Mouse (Mus musculus): ENCODE measurements around the gene Lrrc59.
A peak's percentile ranks its signal among the peaks of the same experiment; 100 is the strongest.

Gene Lrrc59

GRCm38 (mm10) chr11:94629199-94629883 is at the start of gene Lrrc59:
Gene Lrrc59, plus strand, starts transcription at chr11:94629767.
- DNase-seq (ENCODE audit: low spot score in 2 of 2), result peak; percentile 91 to 98

GRCm38 (mm10) chr11:94580111-94580740 is 49.3 kb upstream of the Lrrc59 start:
- DNase-seq (ENCODE audit: low spot score in 2 of 2), result no peak

GRCm38 (mm10) chr11:94585091-94585490 is 44.5 kb upstream of the Lrrc59 start:
- DNase-seq (ENCODE audit: low spot score in 2 of 2), result no peak

GRCm38 (mm10) chr11:94587511-94587910 is 42.1 kb upstream of the Lrrc59 start:
- no peak for DNase-seq (ENCODE audit: low spot score in 2 of 2)

- peak in 1 of 2 experiments; percentile 44 for DNase-seq (ENCODE audit: low spot score in 2 of 2)
These were observed 33.2 kb upstream of the Lrrc59 start for GRCm38 (mm10) chr11:94596311-94596852.

GRCm38 (mm10) chr11:94597319-94597718 is 32.2 kb upstream of the Lrrc59 start:
- no peak for DNase-seq (ENCODE audit: low spot score in 2 of 2)

GRCm38 (mm10) chr11:94598437-94599120 is 31.0 kb upstream of the Lrrc59 start:
- DNase-seq (ENCODE audit: low spot score in 2 of 2), result no peak

GRCm38 (mm10) chr11:94600447-94600846 is 29.1 kb upstream of the Lrrc59 start:
- no peak for DNase-seq (ENCODE audit: low spot score in 2 of 2)

GRCm38 (mm10) chr11:94601321-94602281 is 28.0 kb upstream of the Lrrc59 start, which contains the start of gene Acsf2:
Gene Acsf2, minus strand, starts transcription at chr11:94601871.
- DNase-seq (ENCODE audit: low spot score in 2 of 2), result peak; percentile 45 to 56

GRCm38 (mm10) chr11:94602356-94602955 is 27.1 kb upstream of the Lrrc59 start:
- no peak for DNase-seq (ENCODE audit: low spot score in 2 of 2)

GRCm38 (mm10) chr11:94610744-94611740 is 18.5 kb upstream of the Lrrc59 start:
- DNase-seq (ENCODE audit: low spot score in 2 of 2), result no peak

GRCm38 (mm10) chr11:94614603-94615002 is 15.0 kb upstream of the Lrrc59 start:
- no peak for DNase-seq (ENCODE audit: low spot score in 2 of 2)

- no peak for DNase-seq (ENCODE audit: low spot score in 2 of 2)
These were observed 14.1 kb upstream of the Lrrc59 start for GRCm38 (mm10) chr11:94615494-94615893.

- DNase-seq (ENCODE audit: low spot score in 2 of 2), result no peak
These were observed 11.9 kb upstream of the Lrrc59 start for GRCm38 (mm10) chr11:94617646-94618045.

GRCm38 (mm10) chr11:94620766-94621457 is 8.7 kb upstream of the Lrrc59 start:
- DNase-seq (ENCODE audit: low spot score in 2 of 2), result no peak

- DNase-seq (ENCODE audit: low spot score in 2 of 2), result no peak
These were observed 8.1 kb upstream of the Lrrc59 start for GRCm38 (mm10) chr11:94621458-94621852.

GRCm38 (mm10) chr11:94622162-94622561 is 7.4 kb upstream of the Lrrc59 start:
- no peak for DNase-seq (ENCODE audit: low spot score in 2 of 2)

GRCm38 (mm10) chr11:94629884-94630198 is 274 bp downstream of the Lrrc59 start:
- no peak for DNase-seq (ENCODE audit: low spot score in 2 of 2)
